Mouse (Mus musculus) intestine, postnatal 0 days (tissue): ENCODE data around the gene Slc9a3r1. TPM values are rescaled to one million over a fixed set of nuclear protein-coding genes. Genes with fewer than 3 reads are reported as not detected.
A peak's percentile ranks its signal among the peaks of the same experiment; 100 is the strongest.

Experiments
- ATAC-seq: fragments of 200-750 bp; cut with Nextera tagmentation; 2 replicates; pipeline ENCODE4 v1.8.0; 2017; ENCODE audit warnings: mild to moderate bottlenecking, moderate TSS enrichment, moderate library complexity
- H3K27ac ChIP-seq: fragments of 300-500 bp; sonication (generic); 2 replicates; pipeline ENCODE4 v1.5.1; 2014; ENCODE audit warnings: mild to moderate bottlenecking, low read depth, low read length, moderate library complexity
- H3K27me3 ChIP-seq: fragments of 300-500 bp; sonication (generic); replicated peaks from 2 replicates; pipeline ENCODE4 v1.6.1; 2014; ENCODE audit warnings: low read length, mixed read lengths; ENCODE audit not compliant: control insufficient read depth, insufficient read depth
- H3K36me3 ChIP-seq: fragments of 300-500 bp; sonication (generic); 2 replicates; pipeline ENCODE4 v1.6.1; 2014; ENCODE audit warnings: mild to moderate bottlenecking, moderate library complexity; ENCODE audit not compliant: control insufficient read depth, insufficient read depth
- H3K4me1 ChIP-seq: fragments of 300-500 bp; sonication (generic); replicated peaks from 2 replicates; pipeline ENCODE4 v1.6.1; 2014; ENCODE audit warnings: antibody characterized with exemption, low read length, mixed read lengths; ENCODE audit not compliant: control insufficient read depth, insufficient read depth
- H3K4me2 ChIP-seq: fragments of 300-500 bp; sonication (generic); replicated peaks from 2 replicates; pipeline ENCODE4 v1.6.1; 2014; ENCODE audit warnings: low read depth, mild to moderate bottlenecking, moderate library complexity
- H3K4me3 ChIP-seq: fragments of 300-500 bp; sonication (generic); 2 replicates; pipeline ENCODE4 v1.5.1; 2014; ENCODE audit warnings: low read depth, low read length
- H3K9ac ChIP-seq: fragments of 300-500 bp; sonication (generic); 2 replicates; pipeline ENCODE4 v1.6.1; 2014; ENCODE audit warnings: mild to moderate bottlenecking, low read depth, low read length
- H3K9me3 ChIP-seq: fragments of 300-500 bp; sonication (generic); 2 replicates; pipeline ENCODE4 v1.6.1; 2016; ENCODE audit warnings: mixed run types; ENCODE audit not compliant: control insufficient read depth
- CTCF ChIP-seq: sonication (generic); IDR thresholded peaks from 2 replicates; pipeline ENCODE4 v1.5.1; 2016; ENCODE audit warnings: low read depth, mild to moderate bottlenecking, control low read depth, antibody characterized with exemption, moderate library complexity
- WGBS: fragments of 180-500 bp; shearing (Covaris S2); extraction: QIAGEN DNeasy Blood & Tissue Kit; methylation state at CpG from one replicate; pipeline ENCODE4 v1.1.7; 2014; 5-methylcytosine and 5-hydroxymethylcytosine counted together
- polyA plus RNA-seq: library from polyadenylated mRNA; unstranded; fragments of >200 nt; fragmentation: Nextera tagmentation; extraction: Ambion mirVana; gene quantifications from 2 replicates; pipeline ENCODE4 v1.2.1, GENCODE M21; 2015

The Slc9a3r1 gene
- polyA plus RNA-seq, 1 experiment from 2014 or later = 679 TPM

DNA sequence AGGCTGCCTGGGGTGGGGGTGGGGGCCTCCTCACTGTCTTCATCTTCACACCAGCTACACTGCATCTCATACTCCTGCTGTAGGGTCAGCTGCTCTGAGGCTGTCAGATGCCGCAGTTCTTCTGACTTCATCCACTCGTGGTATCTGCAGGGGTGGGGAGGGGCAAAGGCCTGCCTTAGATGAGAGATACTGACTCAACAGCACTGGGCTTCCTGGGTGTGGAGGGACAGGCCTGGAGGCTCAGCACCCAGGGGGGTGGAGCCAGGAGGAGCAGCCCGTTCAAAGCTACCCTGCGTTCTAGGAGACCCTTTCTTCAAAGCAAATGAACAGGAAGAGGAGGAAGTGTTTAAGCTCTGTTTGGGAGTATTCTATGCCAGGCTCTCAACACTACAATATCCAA, 21.8 kb downstream of the Slc9a3r1 start:
- no peaks in the 10 kb centered on the region for H3K27me3 ChIP-seq
- 30% methylated on average over 4 of the region's 4 CpGs for WGBS
- H3K27ac ChIP-seq = peak overlapping the region; percentile 54; the same call in 1 of the 2 replicates
- no peak overlapping the region for H3K4me2 ChIP-seq
- TF ChIP-seq CTCF = no peak
- no peaks in the 10 kb centered on the region; the same call in 1 of the 2 replicates for H3K4me1 ChIP-seq
- H3K9me3 ChIP-seq = no peaks in the 10 kb centered on the region
- ATAC-seq = peak; percentile 21
- peaks cover 21% of the 10 kb centered on the region; the same call in 1 of the 2 replicates for H3K36me3 ChIP-seq
- no peak overlapping the region for H3K9ac ChIP-seq
- H3K4me3 ChIP-seq = no peak overlapping the region

DNA sequence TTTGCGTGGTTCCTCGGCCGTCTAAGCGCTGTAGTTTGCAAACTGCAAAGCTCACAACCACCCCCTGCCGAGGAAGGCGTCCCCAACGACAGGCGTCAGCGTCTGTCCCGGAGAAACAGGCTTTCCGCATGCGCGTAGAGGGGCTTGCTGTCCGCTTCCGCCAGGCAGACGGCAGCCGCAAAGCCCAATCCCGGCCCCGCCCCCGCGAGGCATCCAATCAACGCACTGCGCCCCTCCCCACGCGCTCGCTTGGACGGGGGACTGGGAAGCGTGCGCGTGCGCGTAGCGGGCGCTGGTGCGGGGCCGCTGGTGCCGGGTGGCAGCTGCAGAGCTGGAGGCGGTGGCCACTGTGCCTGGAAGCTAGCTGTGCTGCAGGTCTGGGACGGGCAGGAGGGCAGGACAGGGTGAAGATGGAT, 24.1 kb downstream of the Slc9a3r1 start, which contains the start of gene Tmem104:
Gene Tmem104 (plus strand): TSS at position 264 of the 416 bp plus-strand sequence.
- peak within 1 kb of the TSS; percentile 85 for H3K27ac ChIP-seq
- peak within 1 kb of the TSS; percentile 88 for H3K4me2 ChIP-seq
- H3K9me3 ChIP-seq = no peaks in the 10 kb centered on the region
- H3K9ac ChIP-seq = peak within 1 kb of the TSS; percentile 62
- peaks cover 7% of the 10 kb centered on the region; the same call in 1 of the 2 replicates for H3K36me3 ChIP-seq
- H3K4me1 ChIP-seq = no peaks in the 10 kb centered on the region; the same call in 1 of the 2 replicates
- under 1% methylated on average over 39 of the region's 39 CpGs for WGBS
- peak; percentile 84 for ATAC-seq
- H3K27me3 ChIP-seq = no peaks in the 10 kb centered on the region
- TF ChIP-seq CTCF = peak; percentile 60
- peak within 1 kb of the TSS; percentile 70 for H3K4me3 ChIP-seq

- TF ChIP-seq CTCF = no peak
- Histone ChIP-seq H3K4me1 (no peaks in the 10 kb centered on the region; the same call in 1 of the 2 replicates), H3K36me3 (peaks cover 7% of the 10 kb centered on the region; the same call in 1 of the 2 replicates), H3K4me3 (peak within 1 kb of the TSS; percentile 70), H3K9me3 (no peaks in the 10 kb centered on the region), H3K27ac (peak within 1 kb of the TSS; percentile 85), H3K27me3 (no peaks in the 10 kb centered on the region), H3K9ac (peak within 1 kb of the TSS; percentile 62), H3K4me2 (peak within 1 kb of the TSS; percentile 88)
- no peak for ATAC-seq
- 6% methylated on average over 12 of the region's 12 CpGs for WGBS
Measured at GRCm38 (mm10) chr11:115187693-115188092, 24.6 kb downstream of the Slc9a3r1 start, which contains the start of gene Nat9. TSS of gene Nat9 (minus strand) at chr11:115187859.

DNA sequence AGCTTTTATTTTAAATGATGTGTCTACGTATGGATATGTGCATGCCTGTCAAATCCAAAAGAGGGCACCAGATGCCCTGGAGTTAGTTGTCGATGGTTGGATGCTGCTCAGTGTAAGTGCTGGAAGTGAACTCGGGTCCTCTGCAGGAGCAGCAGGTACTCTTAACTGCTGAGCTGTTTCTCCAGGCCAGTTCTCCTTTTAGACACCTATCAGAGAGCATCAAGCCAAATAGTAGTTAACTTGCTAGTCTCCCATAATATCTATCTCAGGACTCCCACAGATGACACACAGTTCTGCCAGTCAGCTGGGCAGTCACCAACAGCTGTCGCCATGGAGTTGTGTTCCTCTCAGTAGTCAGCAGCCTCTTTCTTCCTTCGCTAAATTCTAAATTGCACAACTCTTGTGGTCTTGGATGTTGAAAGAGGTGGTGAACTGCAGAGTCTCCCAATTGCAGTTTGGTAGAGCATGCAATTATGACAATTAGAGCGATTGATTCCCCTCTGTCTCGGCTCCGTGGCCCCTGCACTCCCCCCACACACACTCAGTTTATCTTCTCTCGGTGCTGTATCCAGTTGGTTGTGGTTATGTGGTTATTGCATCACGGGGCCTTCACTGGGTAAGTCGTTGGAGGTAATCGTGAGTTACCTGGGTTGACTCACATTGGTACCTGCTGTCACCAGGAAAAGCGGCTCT, 25.5 kb downstream of the Slc9a3r1 start:
- H3K36me3 ChIP-seq = peaks cover 7% of the 10 kb centered on the region; the same call in 1 of the 2 replicates
- no peak overlapping the region for H3K4me2 ChIP-seq
- H3K9ac ChIP-seq = no peak overlapping the region
- H3K27me3 ChIP-seq = no peaks in the 10 kb centered on the region
- H3K9me3 ChIP-seq = no peaks in the 10 kb centered on the region
- no peaks in the 10 kb centered on the region; the same call in 1 of the 2 replicates for H3K4me1 ChIP-seq
- no peak overlapping the region for H3K4me3 ChIP-seq
- 86% methylated on average over 13 of the region's 13 CpGs for WGBS
- peak; percentile 23 for TF ChIP-seq CTCF
- no peak overlapping the region for H3K27ac ChIP-seq
- ATAC-seq = no peak

DNA sequence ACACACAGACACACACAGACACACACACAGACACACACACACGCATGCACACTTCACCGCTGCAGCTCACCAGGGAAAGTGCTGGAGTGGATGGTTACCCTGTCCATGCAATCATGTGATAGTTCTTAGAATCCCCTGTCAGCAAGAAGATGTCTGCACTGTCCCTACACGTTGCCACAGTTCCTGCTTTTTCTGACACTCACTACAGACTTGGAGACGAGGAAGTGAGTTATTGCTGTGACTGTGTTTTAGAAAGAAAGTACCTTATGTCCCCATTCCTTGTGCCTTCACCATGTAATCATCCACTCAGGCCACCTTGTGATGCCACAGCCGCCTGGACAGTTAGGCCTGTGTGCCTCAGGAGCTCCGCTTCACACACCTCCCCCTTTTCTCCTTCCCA, 26.2 kb downstream of the Slc9a3r1 start:
- no peak for ATAC-seq
- no peak overlapping the region for H3K27ac ChIP-seq
- no peak overlapping the region for H3K4me2 ChIP-seq
- no peaks in the 10 kb centered on the region for H3K27me3 ChIP-seq
- peaks cover 7% of the 10 kb centered on the region; the same call in 1 of the 2 replicates for H3K36me3 ChIP-seq
- H3K4me3 ChIP-seq = no peak overlapping the region
- no peaks in the 10 kb centered on the region; the same call in 1 of the 2 replicates for H3K4me1 ChIP-seq
- TF ChIP-seq CTCF = no peak
- 84% methylated on average over 6 of the region's 6 CpGs for WGBS
- no peak overlapping the region for H3K9ac ChIP-seq
- H3K9me3 ChIP-seq = no peaks in the 10 kb centered on the region

DNA sequence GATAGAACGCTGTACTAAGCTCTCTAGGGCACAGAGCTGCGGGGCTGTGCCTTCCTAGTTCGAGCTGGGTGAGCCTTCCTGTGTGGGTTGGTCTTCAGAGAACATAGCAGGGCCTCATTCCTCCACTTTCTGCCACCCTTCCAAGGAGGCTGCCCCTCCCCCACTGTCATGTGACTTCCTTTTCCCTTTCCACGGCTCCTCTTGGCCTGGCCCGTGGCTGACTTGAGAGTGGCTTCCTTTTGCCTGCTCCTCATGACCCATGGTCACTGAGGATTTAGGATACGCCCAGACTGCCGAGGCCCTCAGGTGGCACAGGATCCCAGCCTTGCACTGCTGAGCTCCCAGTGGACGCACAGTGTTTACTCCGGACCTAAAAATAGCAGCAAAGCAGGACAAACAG, 29.0 kb downstream of the Slc9a3r1 start:
- Histone ChIP-seq H3K9me3 (no peaks in the 10 kb centered on the region), H3K36me3 (peaks cover 7% of the 10 kb centered on the region; the same call in 1 of the 2 replicates), H3K27me3 (no peaks in the 10 kb centered on the region), H3K27ac (no peak overlapping the region), H3K4me3 (no peak overlapping the region), H3K4me1 (no peaks in the 10 kb centered on the region; the same call in 1 of the 2 replicates), H3K4me2 (no peak overlapping the region), H3K9ac (no peak overlapping the region)
- 46% methylated on average over 9 of the region's 9 CpGs for WGBS
- ATAC-seq = no peak
- TF ChIP-seq CTCF = no peak
